Mouse (Mus musculus) layer of hippocampus, postnatal 25 days (tissue): ENCODE measurements around the gene Camk1d. TPM values are rescaled to one million over a fixed set of nuclear protein-coding genes. Genes with fewer than 3 reads are reported as not detected.
"Not testable (repeated sequence)": the region's sequence is repeated elsewhere in the genome, so short reads cannot be mapped to it uniquely, and the experiment has no call there.

Experiments
- DNase-seq, 2 experiments: peaks; one replicate each; pipeline ENCODE4 v3.0.0; 2022; ENCODE audit warnings: mixed read lengths in 2 of 2, low spot score in 1 of 2; ENCODE audit errors: extremely low spot score in 1 of 2
- total RNA-seq, 2 experiments: library from RNA; stranded (reverse); gene quantifications; 2 replicates each; pipeline ENCODE4 v1.2.3; 2021

Camk1d gene
- total RNA-seq, 2 experiments from 2014 or later, result 146 to 154 TPM

DNA sequence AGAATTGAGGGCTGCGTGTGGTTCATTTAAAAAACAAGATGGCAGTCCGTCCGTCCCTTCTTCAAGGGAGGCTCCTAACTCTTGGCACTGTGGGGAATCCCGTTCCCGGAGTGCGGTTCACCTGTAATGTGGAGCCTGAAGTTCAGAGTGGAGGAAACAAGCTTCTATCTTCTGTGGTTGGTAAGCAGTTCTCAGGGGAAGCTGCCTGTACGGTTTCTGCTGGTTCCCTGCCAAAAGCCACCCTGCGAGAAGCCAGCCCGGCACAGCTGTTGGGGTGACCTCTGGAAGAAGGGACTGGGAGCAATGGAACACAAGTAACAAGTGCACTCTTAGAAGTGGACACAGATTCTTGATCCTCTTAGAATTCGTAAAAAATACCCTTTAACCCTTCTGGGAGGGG, 416.2 kb downstream of the Camk1d start:
- DNase-seq, result no peak

DNA sequence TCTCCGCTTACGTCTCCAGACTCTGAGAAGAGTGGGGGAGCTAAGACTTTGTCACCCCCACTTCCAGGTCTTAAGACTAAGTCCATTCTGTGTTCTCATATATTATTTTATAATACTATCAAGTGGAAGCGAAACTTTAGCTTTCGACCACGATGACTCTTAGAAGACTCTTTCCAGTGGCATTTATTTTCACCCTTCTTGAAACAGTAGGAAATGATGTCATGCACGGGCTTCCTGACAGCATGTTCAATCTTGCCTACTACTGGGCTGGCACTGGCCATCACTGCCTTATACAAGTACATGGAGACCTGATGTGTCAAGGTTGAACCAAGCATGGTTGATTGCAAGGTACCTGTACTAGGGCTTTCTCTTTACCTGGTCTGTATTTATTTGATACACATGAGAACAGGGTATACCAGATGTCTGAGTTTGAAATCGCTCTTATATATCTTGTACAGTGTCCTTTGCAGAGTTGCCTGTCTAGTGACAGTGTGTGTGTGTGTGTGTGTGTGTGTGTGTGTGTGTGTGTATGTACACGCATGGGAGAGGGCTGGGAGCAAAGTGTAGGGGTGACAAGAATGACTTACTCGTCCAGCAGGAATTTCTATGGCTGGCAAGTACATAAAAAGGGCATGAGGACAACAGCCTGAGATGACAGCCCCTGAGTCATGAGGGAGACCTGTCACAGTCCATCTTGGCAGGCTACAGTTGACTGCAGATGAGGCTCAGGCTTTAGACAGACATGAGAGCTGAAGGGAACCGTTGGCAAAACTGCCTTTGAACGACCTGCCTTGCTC, 417.4 kb downstream of the Camk1d start:
- no peak for DNase-seq

DNA sequence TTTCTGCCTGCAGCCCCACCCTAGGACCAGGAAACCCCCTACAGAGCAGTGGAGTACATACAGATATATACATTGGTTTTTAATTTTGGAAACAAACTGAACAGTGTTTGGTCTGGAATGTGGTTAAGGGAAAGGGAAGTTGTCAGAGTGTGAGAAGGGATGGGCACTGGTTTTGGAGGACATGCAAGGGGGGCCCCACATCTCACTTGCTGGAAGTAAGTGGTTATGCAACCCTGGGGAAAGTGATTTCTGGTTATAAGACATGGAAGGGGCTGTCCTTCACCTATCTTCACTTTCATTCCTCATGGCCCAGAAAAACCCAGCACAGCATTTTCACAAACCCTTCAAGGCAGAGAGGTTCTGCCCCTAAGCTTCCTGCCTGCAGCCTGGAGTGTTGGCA, 419.2 kb downstream of the Camk1d start:
- no peak for DNase-seq

DNA sequence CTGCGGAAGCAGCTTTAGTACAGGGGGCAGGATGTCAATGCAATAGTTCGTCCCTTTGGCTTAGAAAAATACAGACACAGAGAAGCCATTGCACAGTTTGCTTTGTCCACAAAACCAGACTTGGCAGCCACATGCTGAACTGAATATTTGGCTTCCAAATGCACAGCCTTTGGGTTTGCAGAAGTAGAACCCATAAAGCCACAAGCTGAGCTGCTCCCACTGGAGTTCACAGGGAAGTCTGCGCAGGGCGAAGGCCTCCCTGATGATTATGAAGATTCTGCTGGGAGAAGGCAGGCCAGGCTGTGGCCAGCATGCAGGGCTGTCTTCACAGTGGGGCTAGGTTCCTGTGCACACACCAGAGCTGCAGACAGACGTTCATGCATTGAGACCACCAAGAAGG, 419.9 kb downstream of the Camk1d start:
- no peak for DNase-seq

DNA sequence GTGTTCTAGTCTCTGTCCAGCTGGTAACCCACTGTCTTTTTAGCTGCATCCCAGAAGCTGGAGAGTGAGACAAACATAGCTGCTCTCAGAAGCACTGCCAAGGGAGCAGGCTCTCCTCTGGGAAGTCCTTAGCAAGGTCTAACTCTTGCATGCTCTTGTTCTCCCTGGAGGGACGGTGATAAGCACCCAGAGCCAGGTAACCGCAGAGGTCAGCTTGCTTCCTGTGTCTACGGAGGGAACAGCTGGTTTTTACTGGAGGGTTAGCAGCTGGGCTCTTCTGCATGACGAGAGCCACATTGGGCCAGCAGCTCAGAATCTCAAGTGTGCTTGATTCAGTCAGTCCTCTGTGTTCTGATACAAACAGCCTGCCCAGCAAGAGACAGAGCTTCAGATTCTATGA, 425.7 kb downstream of the Camk1d start:
- no peak for DNase-seq

DNA sequence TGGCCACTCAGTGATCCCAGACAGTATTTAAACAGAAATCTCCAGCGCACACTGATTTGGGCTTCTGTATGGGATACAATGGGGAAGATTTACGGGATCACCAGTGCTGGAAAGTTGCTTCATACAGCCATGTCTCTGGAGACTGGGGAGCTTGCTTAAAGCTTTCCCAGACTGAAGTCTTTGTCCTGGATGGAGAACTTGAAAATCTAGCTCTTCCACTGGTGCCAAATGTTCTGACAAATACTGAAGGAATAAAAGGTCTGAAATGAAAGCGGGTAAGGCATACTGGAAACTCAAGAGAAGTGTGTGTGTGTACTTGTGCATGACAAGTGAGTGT, 427.3 kb downstream of the Camk1d start:
- no peak for DNase-seq

DNA sequence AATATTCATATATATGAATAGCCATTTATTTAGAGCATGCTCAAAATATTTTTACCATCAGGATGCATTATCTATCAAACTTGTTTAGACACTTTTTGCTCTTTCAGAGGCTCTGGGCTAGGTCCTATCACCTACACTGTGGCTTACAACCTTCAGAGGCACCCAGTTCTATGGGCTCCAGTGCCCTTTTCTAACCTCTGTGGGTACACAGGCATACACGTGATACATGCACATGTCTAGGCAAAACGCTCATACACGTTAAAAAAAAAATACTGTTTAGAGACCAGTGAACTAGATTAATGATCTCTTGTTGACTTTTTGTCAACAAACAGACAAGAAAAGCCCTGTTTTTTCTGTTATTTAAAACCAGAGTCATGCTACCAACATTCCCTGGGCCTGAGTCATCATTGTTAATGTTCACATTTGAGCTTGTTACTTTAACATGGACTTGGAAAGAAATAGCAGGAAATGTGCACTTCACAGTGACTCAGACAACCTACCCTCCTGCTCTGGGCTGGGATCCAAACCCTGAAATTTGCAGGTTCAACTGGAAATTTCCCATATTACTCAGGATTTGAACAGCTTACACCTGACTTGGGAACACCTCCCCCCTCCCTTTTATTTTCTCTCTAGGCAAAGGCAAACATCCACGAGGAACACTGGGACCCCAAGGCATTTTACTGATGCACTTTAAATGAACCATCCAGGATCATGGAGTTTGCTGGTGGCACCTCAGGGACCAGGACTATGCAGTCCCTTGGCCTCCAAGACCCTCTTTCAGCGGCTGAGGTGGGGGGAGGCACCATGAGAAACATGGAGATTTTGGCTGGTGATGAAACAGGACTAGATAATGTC, 427.9 kb downstream of the Camk1d start:
- no peak for DNase-seq

DNA sequence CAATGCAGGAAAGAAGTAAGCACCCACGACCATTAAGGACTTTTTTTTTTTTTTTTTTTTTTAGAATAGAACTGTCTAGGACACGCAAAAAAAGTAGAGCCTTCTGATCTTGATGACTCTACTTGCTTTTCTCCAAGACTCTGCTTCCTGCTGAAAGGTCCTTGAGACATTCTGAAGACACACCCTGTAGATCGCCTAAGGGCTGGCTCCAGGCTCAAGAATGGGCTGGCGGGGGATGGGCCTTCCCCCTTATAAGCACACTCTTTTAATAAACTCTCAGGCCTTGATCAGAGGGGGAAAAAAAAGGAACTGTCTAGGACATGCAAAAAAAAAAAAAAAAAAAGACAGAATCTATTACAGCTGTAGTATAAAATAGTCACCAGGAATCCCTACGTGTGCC, 430.0 kb downstream of the Camk1d start:
- DNase-seq, result no peak

DNA sequence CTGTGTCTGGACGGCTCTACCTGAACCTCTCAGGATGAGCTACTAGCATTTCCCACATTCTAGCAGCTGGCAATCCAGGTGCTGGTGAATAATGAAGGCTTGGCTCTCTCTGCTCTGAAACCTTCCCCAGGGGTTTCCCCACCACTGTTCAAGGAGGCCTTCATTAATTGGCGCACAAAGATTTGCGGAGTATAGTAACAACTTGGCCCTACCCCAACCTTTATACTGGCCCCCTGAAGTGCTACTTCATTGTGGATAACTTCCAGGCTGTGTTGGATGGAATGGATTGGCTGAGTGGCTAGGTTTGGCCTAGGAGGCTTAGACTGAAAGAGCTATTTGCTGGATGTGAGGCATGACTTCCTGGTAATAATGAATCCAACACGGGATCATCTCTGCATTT, 431.7 kb downstream of the Camk1d start:
- no peak for DNase-seq

DNA sequence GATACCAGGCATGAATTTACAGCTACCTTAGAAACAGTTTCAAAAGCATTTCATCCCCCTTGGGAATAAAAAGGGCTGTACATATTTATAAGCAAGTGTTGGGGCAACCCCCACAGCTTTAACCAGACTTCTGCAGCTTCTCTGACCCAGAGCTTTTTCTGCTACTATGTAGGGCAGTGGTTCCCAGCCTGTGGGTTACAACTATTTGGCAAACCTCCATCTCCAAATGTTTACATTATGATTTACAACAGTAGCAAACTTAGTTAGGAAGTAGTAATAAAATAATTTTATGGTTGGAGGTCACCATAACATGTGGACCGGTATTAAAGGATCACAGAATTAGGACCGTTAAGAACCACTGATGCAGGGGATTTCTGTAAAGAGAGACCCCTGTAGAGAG, 446.3 kb downstream of the Camk1d start:
- DNase-seq, result no peak

DNA sequence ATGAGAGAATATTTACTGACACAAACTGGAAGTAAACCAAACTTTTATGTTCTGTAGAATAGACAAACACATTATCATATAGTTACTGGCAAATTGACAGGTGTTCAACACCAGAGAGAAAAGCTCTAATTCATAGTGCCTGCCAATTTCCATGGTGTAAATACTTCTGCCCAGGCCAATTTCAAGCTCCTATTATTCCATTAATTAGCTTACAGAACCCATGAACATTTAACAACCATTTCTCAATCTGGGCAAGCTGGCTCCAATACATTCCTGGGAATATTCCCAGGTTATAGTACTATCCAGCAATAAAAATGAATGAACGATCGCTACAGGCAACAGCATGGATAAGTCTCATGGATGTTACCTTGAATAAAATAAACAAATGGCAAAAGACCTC, 452.0 kb downstream of the Camk1d start:
- DNase-seq, result no peak

DNA sequence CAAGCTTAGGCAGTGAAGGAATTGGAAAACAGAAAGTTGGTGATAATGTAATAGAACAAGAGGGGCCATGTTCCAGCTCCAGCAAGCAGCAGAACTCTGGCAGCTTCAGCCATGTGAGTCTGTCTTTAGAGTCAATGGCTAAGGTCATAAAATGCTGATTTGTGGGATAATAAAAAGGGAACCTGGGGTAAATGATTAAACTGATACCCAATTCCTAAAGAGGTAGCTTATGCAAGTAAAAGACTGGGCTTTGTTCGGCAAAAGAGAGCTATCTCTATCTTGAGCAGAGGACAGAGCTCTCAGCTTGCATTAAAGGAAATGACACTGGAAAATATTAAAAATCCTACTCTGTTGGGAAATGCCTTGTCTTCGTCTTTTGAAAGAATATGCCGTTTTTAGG, 456.1 kb downstream of the Camk1d start:
- DNase-seq, result no peak

DNA sequence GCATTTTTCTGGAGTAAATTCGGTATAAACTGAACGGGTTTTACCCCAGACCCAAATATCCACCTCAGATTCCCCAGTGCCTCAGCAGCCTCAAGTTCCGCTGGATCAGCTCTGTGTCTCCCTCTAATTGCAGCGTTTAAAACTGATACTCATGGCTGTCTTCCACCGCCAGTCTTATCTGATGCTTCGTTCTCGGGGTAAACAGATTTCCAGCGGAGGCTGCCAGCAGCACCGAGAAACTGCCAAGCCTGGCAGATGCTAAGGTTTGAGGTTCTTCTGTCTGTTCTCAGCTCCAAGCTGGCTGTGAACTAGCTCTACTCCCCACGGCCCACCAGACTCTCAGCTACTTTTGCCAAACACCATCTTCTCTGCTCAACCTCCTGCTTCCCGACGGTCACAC, 464.3 kb downstream of the Camk1d start:
- peak; percentile 54 to 61 for DNase-seq

DNA sequence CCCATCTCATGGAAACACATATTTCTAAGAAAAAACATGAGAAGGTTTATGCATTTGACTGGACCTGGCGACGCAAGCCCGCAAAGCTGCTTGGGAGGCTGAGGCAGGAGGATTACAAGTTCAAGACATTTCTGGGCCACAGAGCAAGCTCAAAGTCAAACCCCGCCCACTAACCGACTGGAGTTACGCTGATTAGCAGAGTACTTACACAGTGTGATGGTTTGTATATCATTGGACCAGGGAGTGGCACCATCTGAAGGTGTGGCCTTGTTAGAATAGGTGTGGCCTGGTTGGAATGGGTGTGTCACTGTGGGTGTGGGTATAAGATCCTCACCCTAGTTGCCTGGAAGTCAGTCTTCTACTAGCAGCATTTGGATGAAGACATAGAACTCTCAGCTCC, 465.1 kb downstream of the Camk1d start:
- not testable (repeated sequence) for DNase-seq

Other genes starting within 250 kb of the Camk1d start
- gene Nudt5, start 130.5 kb upstream of the Camk1d start, total RNA-seq, result 10 to 100 TPM; 22.2 to 22.7 TPM
- 100 to 1,000 TPM; 126 to 140 TPM for gene Cdc123, start 130.6 kb upstream of the Camk1d start, total RNA-seq
- 1 to 10 TPM in 1 of 2 experiments, under 1 TPM in 1; 0.89 to 2.5 TPM for gene Gm13199, start 148.4 kb upstream of the Camk1d start, total RNA-seq
- 100 to 1,000 TPM in 1 of 2 experiments, 10 to 100 TPM in 1; 76.2 to 103 TPM for gene Sec61a2, start 180.9 kb upstream of the Camk1d start, total RNA-seq
- gene Dhtkd1, start 228.3 kb upstream of the Camk1d start, total RNA-seq, result 10 to 100 TPM in 1 of 2 experiments, 1 to 10 TPM in 1; 8.3 to 12.0 TPM
- 10 to 100 TPM; 33.1 to 38.1 TPM for gene Upf2, start 237.0 kb upstream of the Camk1d start, total RNA-seq